Mouse (Mus musculus) retina, postnatal 1 day (tissue): ENCODE measurements around the gene Kbtbd7.
"Not testable (repeated sequence)": the region's sequence is repeated elsewhere in the genome, so short reads cannot be mapped to it uniquely, and the experiment has no call there.

Source experiments
- DNase-seq: peaks from one replicate; pipeline ENCODE4 v3.0.0-alpha.2; 2012

Kbtbd7 gene

GRCm38 (mm10) chr14:79451681-79452590 is 25.6 kb downstream of the Kbtbd7 start, which contains the start of gene Kbtbd6:
Gene Kbtbd6 (plus strand): TSS chr14:79451835.
- peak; percentile 97 for DNase-seq

GRCm38 (mm10) chr14:79452591-79452934 is 26.3 kb downstream of the Kbtbd7 start:
- not testable (repeated sequence) for DNase-seq

GRCm38 (mm10) chr14:79460401-79460800 is 34.1 kb downstream of the Kbtbd7 start:
- no peak for DNase-seq

- DNase-seq: no peak
Measured at GRCm38 (mm10) chr14:79460988-79461387, 34.7 kb downstream of the Kbtbd7 start.

- DNase-seq: no peak
Measured at GRCm38 (mm10) chr14:79465623-79466022, 39.3 kb downstream of the Kbtbd7 start.

- peak; percentile 64 for DNase-seq
Measured at GRCm38 (mm10) chr14:79467621-79468020, 41.3 kb downstream of the Kbtbd7 start.

GRCm38 (mm10) chr14:79473384-79473783 is 47.1 kb downstream of the Kbtbd7 start:
- DNase-seq: no peak
